8 mouse cellular contexts compared by ENCODE assay signal in the genomic region with DNA sequence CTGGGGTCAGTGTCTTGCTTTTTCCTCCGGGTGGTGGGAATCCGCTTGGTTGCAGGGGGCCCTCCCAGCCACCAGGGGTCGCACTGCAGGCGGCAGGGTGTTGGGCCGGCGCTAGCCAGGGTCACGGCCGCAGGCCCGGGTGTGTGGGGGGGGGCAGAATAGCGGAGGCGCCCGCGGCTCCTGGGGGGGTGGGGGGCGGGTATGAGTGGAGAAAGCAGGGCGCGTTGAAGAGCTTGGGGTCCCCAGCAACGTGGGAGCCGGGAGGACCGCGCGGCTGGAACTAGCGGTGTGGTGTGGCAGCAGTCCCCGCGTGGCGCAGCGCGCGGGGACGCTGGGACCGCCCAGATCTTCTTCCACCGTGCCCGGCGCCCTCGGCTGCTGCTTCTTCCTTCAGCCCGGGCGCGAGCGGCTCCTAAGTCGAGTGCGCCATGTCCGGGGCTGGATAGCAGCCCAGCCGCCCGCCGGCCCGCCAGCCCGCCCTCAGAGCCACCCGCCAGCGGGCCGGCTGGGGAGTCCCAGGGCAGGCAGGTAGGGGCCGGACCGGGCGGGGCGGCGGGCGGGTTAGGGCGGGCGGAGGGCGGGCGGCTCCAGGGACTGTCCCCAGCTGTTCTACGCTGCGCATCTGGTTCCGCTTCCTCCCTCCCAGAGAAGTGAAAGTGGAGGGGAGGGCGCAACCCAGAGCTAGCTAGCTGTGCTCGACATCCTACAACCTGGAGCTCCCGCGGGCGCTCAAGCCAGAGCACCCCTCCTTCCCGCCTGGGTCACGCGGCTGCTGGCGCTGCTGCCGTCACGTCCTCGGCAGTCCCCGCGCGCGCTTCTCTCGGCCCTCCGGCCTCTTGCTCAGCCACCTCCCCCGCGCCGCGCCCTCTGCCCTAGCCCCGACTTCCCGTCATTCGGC. TPM values are rescaled to one million over a fixed set of nuclear protein-coding genes. Genes with fewer than 3 reads are reported as not detected.
DNase-seq lines count a peak whose midpoint lies in the region.

A gene (plus strand): TSS at position 152 of the 898 bp plus-strand sequence.

- peaks cover 76% of the 10 kb centered on the region for H3K36me3 ChIP-seq in megakaryocyte, embryonic 14.5 days (replicated peaks; ENCODE audit: low read length)

- peak within 1 kb of the TSS; percentile 95 for H3K4me3 ChIP-seq in megakaryocyte, embryonic 14.5 days (replicated peaks)

- intact Hi-C loops in gastrocnemius, postnatal 14 days (cut with DNase I; ENCODE audit: low total_unique reads) = loop anchor here (10.0 kb wide), 1 partner anchor 110 kb away; no protein-coding TSS in a partner anchor

- no peaks in the 10 kb centered on the region for H3K9me3 ChIP-seq in megakaryocyte, embryonic 14.5 days

- peak; percentile 93 to 97 for DNase-seq in adrenal gland, adult (ENCODE audit: inconsistent age in 2 of 2, low spot score in 1 of 2)
- peak; percentile 85 for DNase-seq in embryo, embryonic 10.5 days (ENCODE audit: low spot score)
- DNase-seq in gastrocnemius, postnatal 14 days = peak; percentile 95
- DNase-seq in induced T-regulatory cell, adult 2 months (ENCODE audit: low read depth) = peak; percentile 95
- DNase-seq in left cerebral cortex, adult 9 months (ENCODE audit: low spot score in 2 of 2) = peak; percentile 72 to 88
- DNase-seq in right cerebral cortex, adult 2 months (ENCODE audit: low spot score in 2 of 2) = peak; percentile 85 to 90
- peak; percentile 85 for DNase-seq in urinary bladder, postnatal 10 days (ENCODE audit: low spot score)

- peaks cover 68% of the 10 kb centered on the region for H3K4me1 ChIP-seq in megakaryocyte, embryonic 14.5 days

- no peaks in the 10 kb centered on the region for H3K27me3 ChIP-seq in megakaryocyte, embryonic 14.5 days (replicated peaks)

RNA-seq across cellular contexts. Expression of the gene that starts here (rescaled TPM):
- total RNA-seq in gastrocnemius, postnatal 14 days (2021) = 10 to 100 TPM; 44.8 to 45.3 TPM
- polyA plus RNA-seq in megakaryocyte, embryonic 14.5 days (2012; ENCODE audit: insufficient read depth, low replicate concordance) = 41.0 and 105 TPM in 2 replicates

Comparison
In these comparisons a context has a peak if more than half of its experiments do, and no peak if none do; other contexts are left out.
1. Peak in every context shown above with its lines: DNase-seq and H3K4me3 ChIP-seq.